Mouse (Mus musculus) adrenal gland, postnatal 14 days (tissue): ENCODE measurements around the gene Sema3e. TPM values are rescaled to one million over a fixed set of nuclear protein-coding genes. Genes with fewer than 3 reads are reported as not detected.

Experiments used
- DNase-seq: peaks from one replicate; pipeline ENCODE4 v3.0.0; 2021; ENCODE audit warnings: mixed read lengths
- total RNA-seq: library from RNA; stranded (reverse); gene quantifications from 2 replicates; pipeline ENCODE4 v1.2.3, GENCODE M21; 2021

The Sema3e gene
- total RNA-seq, 1 experiment from 2014 or later: 0.44 TPM

GRCm38 (mm10) chr5:14206794-14207193 is 181.7 kb downstream of the Sema3e start:
- no peak for DNase-seq

- no peak for DNase-seq
Observed at GRCm38 (mm10) chr5:14209962-14210361, 184.9 kb downstream of the Sema3e start.

GRCm38 (mm10) chr5:14216211-14216610 is 191.1 kb downstream of the Sema3e start:
- DNase-seq: no peak

DNA sequence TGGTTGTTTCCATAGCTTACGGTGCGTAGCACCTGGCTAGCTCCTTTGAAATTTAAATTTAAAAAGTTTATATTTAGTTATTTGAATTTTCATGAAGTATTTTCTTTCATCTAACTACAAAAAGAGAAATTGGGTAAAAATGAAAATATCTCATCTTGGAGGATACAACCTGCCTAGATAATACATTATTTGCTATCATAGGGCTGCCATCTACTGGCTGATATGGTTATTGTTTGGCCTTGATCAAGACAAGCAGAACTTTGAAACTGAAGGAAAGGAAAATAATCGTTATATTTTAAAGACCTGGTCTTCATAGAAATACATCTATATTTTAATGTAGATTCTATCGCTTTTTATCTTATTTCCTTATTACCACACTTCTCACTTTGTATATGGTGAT is 193.6 kb downstream of the Sema3e start:
- DNase-seq: no peak

- no peak for DNase-seq
Observed at GRCm38 (mm10) chr5:14224509-14224908, 199.4 kb downstream of the Sema3e start.

- DNase-seq: no peak
Observed at GRCm38 (mm10) chr5:14231027-14231426, 206.0 kb downstream of the Sema3e start.

- DNase-seq: peak; percentile 39
Observed at GRCm38 (mm10) chr5:14252583-14252982, 227.5 kb downstream of the Sema3e start.

- no peak for DNase-seq
Observed at GRCm38 (mm10) chr5:14253328-14253727, 228.3 kb downstream of the Sema3e start.

- no peak for DNase-seq
Observed at GRCm38 (mm10) chr5:14260156-14260555, 235.1 kb downstream of the Sema3e start.

DNA sequence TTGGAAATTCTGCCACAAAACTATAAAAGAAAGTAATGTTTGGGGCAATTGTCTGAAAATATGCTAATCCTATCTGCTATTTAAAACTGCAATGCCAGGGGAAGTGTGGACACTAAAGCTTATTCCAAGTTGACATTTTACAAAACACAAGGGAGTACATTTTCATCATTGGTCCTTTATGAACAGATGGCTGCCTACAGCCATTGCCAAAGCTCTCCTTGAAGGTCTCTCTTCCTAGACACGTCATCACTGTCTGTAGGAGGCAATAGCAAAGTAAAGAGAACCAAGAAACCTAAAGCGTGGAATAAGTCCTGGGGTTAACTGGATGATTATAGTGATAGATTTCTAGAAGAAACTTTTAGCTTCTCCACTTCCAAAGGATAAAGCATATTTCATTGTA is 242.3 kb downstream of the Sema3e start:
- DNase-seq: no peak

Other genes starting within 250 kb of the Sema3e start
- gene Speer3, start 233.7 kb upstream of the Sema3e start, total RNA-seq: not detected in 2 replicates